Mouse (Mus musculus) liver, embryonic 15.5 days (tissue): ENCODE results near the gene Dpf2. TPM values are rescaled to one million over a fixed set of nuclear protein-coding genes. Genes with fewer than 3 reads are reported as not detected.

ENCODE experiments used
- ATAC-seq: fragments of 200-750 bp; cut with Nextera tagmentation; 2 replicates; pipeline ENCODE4 v1.8.0; 2017; ENCODE audit warnings: moderate number of reproducible peaks, mild to moderate bottlenecking, moderate library complexity; ENCODE audit not compliant: insufficient read depth
- H3K27ac ChIP-seq: fragments of 300-500 bp; sonication (generic); replicated peaks from 2 replicates; pipeline ENCODE4 v1.5.1; 2015; ENCODE audit warnings: mild to moderate bottlenecking, inconsistent platforms
- H3K27me3 ChIP-seq: fragments of 300-500 bp; sonication (generic); 2 replicates; pipeline ENCODE4 v1.6.1; 2015; ENCODE audit warnings: mild to moderate bottlenecking, inconsistent platforms
- H3K36me3 ChIP-seq: fragments of 300-500 bp; sonication (generic); replicated peaks from 2 replicates; pipeline ENCODE4 v1.6.1; 2015; ENCODE audit warnings: moderate library complexity, mild to moderate bottlenecking, inconsistent platforms
- H3K4me1 ChIP-seq: fragments of 300-500 bp; sonication (generic); replicated peaks from 2 replicates; pipeline ENCODE4 v1.6.1; 2015; ENCODE audit warnings: inconsistent platforms
- H3K4me2 ChIP-seq: fragments of 300-500 bp; sonication (generic); 2 replicates; pipeline ENCODE4 v1.6.1; 2015; ENCODE audit warnings: moderate library complexity, mild to moderate bottlenecking, inconsistent platforms
- H3K4me3 ChIP-seq: fragments of 300-500 bp; sonication (generic); replicated peaks from 2 replicates; pipeline ENCODE4 v1.5.1; 2015; ENCODE audit warnings: mild to moderate bottlenecking, inconsistent platforms
- H3K9ac ChIP-seq: fragments of 300-500 bp; sonication (generic); 2 replicates; pipeline ENCODE4 v1.6.1; 2015; ENCODE audit warnings: moderate library complexity, mild to moderate bottlenecking, inconsistent platforms
- H3K9me3 ChIP-seq: fragments of 300-500 bp; sonication (generic); replicated peaks from 2 replicates; pipeline ENCODE4 v1.6.1; 2016; ENCODE audit warnings: inconsistent platforms
- WGBS: fragments of 180-500 bp; shearing (Covaris S2); methylation state at CpG from one replicate; pipeline ENCODE4 v1.1.7; 2015; ENCODE audit warnings: mixed read lengths; ENCODE audit not compliant: insufficient replicate concordance; 5-methylcytosine and 5-hydroxymethylcytosine counted together
- polyA plus RNA-seq: library from polyadenylated mRNA; unstranded; fragments of >200 nt; fragmentation: Nextera tagmentation; extraction: Ambion mirVana; gene quantifications from 2 replicates; pipeline ENCODE4 v1.2.1, GENCODE M21; 2015

The Dpf2 gene
- polyA plus RNA-seq, 1 experiment from 2014 or later: 52.7 TPM

DNA sequence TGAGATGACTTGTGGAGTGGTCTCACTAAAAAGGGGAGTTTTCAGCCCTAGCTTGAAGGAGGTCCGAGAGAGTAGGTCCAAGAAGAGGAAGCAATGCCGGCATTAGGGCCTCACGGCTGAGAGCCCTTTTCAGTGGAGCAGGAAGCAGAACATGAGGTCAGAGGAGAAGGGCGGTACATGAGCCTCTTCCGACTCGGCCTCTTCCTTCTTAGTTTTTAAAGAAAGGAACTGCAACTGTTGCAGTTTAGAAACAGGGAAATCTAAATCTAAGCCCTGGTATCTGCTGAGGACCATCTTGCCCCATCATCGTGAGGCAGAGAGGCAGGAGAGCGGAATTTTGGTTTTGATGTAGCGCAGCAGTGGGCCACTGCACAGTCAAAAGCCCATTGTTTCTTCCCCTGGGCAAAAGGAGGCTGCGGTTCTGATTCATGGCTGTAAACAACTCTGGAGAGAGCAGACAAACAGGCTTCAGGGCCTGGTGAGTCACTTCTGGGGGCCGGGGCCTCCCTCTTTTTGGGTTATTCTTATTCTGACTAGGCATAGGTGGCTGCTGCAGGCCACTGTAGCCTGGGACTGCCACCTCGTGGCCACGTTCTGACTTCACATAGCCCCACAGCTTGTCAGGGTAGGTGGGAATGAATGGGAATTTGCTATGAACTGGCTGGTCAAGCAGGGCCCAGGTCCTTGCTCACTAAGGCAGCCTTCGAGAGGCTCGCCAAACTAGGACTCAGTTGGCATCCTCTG is 35.0 kb downstream of the Dpf2 start, which contains the start of gene Slc25a45:
Gene Slc25a45, plus strand, starts transcription at position 191 of the 744 bp plus-strand sequence.
- Histone ChIP-seq H3K27ac (peak within 1 kb of the TSS; percentile 74), H3K4me2 (peak within 1 kb of the TSS; percentile 48), H3K4me1 (peaks cover 84% of the 10 kb centered on the region), H3K9ac (peak within 1 kb of the TSS; percentile 43), H3K9me3 (no peaks in the 10 kb centered on the region), H3K36me3 (no peaks in the 10 kb centered on the region), H3K27me3 (no peaks in the 10 kb centered on the region), H3K4me3 (peak within 1 kb of the TSS; percentile 36)
- WGBS: 25% methylated on average over 15 of the region's 15 CpGs
- ATAC-seq: peak; percentile 53

DNA sequence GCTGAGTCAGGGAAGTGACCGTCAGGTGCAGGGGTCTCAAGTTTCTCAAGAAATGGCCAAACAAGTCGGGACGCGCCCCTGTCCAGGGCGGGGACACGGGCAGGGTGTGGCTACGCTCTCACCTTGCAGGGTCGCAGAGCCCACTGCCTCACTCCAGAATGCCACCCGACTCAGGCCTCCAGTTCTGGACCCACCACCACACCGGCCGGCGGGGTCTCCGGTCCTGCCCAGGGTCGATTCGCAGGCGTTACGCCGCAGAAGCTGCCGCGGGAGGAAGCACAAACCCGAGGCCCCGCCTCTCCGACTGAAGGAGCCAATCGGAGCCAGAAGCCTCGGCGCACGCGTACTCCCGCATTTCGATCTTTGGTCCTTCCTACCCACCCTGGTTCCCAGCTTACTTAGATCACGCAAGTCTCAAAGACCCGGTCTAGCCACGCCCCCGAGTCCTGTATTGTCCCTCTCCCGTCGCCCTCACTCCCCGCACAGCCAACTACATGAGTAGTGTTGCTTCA is 37.8 kb downstream of the Dpf2 start, which contains the start of gene Frmd8:
Gene Frmd8, minus strand, starts transcription at position 306 of the 512 bp plus-strand sequence.
- Histone ChIP-seq H3K9me3 (no peaks in the 10 kb centered on the region), H3K27me3 (no peaks in the 10 kb centered on the region), H3K27ac (peak within 1 kb of the TSS; percentile 78), H3K9ac (peak within 1 kb of the TSS; percentile 88), H3K36me3 (peaks cover 11% of the 10 kb centered on the region; the same call in 1 of the 2 replicates), H3K4me2 (peak within 1 kb of the TSS; percentile 92), H3K4me1 (peaks cover 85% of the 10 kb centered on the region), H3K4me3 (peak within 1 kb of the TSS; percentile 87)
- 0% methylated on average over 37 of the region's 37 CpGs for WGBS
- peak; percentile 68 for ATAC-seq

DNA sequence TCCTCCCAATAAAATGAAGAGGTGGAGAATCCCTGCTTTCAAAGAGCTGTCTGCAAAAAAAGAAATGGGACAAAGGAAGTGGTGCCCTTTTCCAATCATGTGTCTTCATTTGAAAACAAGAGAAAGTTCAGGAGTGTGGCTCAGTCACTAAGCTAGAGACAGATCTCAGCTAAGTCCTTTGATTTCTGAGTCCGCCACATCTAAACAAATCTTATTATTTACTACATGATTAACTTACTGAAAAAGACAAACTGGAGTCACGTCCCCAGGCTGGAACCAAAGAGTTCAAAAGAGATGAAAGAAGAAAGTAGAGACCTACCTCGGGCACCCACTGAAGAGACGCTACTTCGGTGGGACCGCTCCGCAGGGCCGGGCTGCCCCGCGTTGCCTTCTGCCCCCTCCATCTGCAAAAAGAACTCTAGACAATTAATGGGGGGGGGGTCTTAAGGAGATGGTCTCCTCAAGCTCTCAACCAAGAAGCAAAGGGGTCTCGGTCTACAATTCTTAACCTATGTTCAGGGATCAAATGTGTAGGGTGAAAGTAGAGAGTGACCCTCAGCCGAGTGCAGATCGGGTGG is 38.3 kb downstream of the Dpf2 start:
- H3K27me3 ChIP-seq: no peaks in the 10 kb centered on the region
- H3K9ac ChIP-seq: peak overlapping the region; percentile 88
- peak overlapping the region; percentile 92 for H3K4me2 ChIP-seq
- peaks cover 80% of the 10 kb centered on the region for H3K4me1 ChIP-seq
- 6% methylated on average over 13 of the region's 13 CpGs for WGBS
- H3K9me3 ChIP-seq: no peaks in the 10 kb centered on the region
- ATAC-seq: no peak
- peaks cover 16% of the 10 kb centered on the region for H3K36me3 ChIP-seq
- peak overlapping the region; percentile 78 for H3K27ac ChIP-seq
- H3K4me3 ChIP-seq: peak overlapping the region; percentile 87

DNA sequence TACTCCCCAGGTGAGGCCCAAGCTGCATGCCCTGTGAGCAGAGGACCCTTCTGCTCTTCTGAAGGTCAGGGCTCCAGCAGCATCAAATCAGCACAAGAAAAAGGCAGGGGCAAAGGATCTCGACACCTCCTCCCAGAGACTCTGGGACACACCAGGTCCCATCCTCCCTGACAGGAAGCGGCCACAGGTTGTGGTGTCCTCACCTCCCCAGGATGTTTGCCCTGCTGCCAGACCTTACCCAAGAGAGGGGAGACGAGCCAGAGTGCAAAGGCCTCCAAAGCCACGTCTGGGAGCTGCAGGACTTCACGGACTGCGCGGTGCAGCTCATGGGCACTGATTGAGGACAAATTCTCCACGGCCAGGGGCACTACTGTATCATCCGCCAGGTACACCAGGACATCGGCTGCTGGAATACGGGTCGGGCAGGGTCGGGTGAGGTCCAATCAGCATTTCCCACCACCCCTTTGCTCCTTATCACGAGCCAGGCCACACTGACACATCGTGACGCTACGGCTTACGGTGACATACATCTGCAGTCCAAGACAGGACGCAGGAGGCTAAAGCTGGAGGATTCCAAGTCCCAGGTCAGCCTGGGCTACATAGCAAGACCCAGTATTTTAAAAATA is 39.8 kb downstream of the Dpf2 start:
- H3K4me2 ChIP-seq: peak overlapping the region; percentile 92

DNA sequence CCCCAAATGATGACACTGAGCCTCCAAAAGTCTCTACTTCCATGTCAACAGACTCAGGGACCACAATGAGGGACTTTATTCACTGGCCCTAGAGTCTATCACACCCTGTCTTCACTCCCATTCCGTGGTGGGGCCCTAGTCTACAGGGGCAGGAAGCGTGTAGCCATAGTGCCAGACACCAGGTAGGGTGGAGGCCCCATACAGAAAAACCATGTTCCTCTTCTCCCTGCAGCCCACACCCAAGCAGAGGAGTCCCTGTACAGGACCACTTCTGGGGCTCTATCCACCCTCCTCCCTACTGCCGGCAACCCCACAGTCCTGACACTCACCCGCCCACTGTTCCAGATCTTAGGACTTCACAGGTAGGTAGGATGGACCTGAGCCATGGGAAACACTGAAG is 40.3 kb downstream of the Dpf2 start:
- 0 out of 2 replicates have a peak overlapping the region, but pooled peaks have one; percentile 14 for H3K4me3 ChIP-seq
- peak overlapping the region; percentile 92 for H3K4me2 ChIP-seq
- H3K4me1 ChIP-seq: peaks cover 61% of the 10 kb centered on the region
- H3K27me3 ChIP-seq: no peaks in the 10 kb centered on the region
- 49% methylated on average over 4 of the region's 4 CpGs for WGBS
- no peaks in the 10 kb centered on the region for H3K9me3 ChIP-seq
- H3K9ac ChIP-seq: no peak overlapping the region
- 0 out of 2 replicates have a peak overlapping the region, but pooled peaks have one; percentile 33 for H3K27ac ChIP-seq
- peaks cover 32% of the 10 kb centered on the region for H3K36me3 ChIP-seq
- ATAC-seq: no peak

More for the DNA sequence above, 39.8 kb downstream of the Dpf2 start:
- Histone ChIP-seq H3K27me3 (no peaks in the 10 kb centered on the region), H3K27ac (0 out of 2 replicates have a peak overlapping the region, but pooled peaks have one; percentile 33), H3K4me1 (peaks cover 66% of the 10 kb centered on the region), H3K9ac (peak overlapping the region; percentile 3; the same call in 1 of the 2 replicates), H3K4me3 (0 out of 2 replicates have a peak overlapping the region, but pooled peaks have one; percentile 14), H3K36me3 (peaks cover 31% of the 10 kb centered on the region), H3K9me3 (no peaks in the 10 kb centered on the region)
- no peak for ATAC-seq
- 42% methylated on average over 19 of the region's 19 CpGs for WGBS

DNA sequence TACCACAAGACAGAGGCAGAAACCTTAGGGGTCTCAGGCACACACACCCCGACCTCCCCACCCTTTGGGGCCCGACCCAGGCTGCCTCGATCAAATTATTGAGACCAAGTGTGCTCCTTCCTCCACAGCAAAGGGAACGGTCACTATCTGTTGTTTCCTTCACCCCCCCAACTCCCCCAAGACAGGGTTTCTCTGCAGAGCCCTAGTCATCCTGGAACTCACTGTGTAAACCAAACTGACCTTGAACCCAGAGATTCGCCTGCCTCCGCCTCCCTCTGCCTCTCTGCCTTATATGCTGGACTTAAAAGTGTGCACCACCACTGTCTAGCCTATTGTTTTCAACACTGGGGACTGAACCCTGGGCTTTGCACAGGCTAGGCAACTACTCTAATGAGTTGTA is 41.1 kb downstream of the Dpf2 start:
- Histone ChIP-seq H3K9me3 (no peaks in the 10 kb centered on the region), H3K27ac (peak overlapping the region; percentile 48), H3K4me3 (no peak overlapping the region), H3K9ac (no peak overlapping the region), H3K36me3 (peaks cover 38% of the 10 kb centered on the region), H3K27me3 (no peaks in the 10 kb centered on the region), H3K4me1 (peaks cover 54% of the 10 kb centered on the region), H3K4me2 (peak overlapping the region; percentile 92)
- WGBS: 35% methylated on average over 6 of the region's 6 CpGs
- ATAC-seq: no peak

DNA sequence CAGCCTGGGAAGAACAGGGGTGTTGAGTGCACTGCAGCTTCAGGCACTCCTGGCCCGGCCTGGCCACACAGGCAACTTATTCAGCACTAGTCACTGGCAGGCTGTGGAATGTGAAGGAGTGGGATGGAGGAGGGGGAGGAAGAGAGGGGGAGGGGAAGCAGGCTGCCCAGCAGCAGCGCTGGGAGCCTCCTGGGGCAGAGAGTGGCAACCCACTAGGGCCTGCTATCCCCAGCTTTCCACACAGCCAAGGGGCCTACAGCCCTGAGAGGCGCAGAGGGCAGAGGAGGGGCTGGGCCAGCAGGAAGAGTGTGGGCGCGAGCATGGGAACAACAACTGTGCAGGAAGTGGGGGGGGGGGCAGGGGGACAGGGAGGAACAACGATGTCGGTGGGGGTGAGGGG is 41.5 kb downstream of the Dpf2 start:
- Histone ChIP-seq H3K4me1 (peaks cover 54% of the 10 kb centered on the region), H3K36me3 (peaks cover 38% of the 10 kb centered on the region), H3K4me3 (no peak overlapping the region), H3K4me2 (peak overlapping the region; percentile 92), H3K9me3 (no peaks in the 10 kb centered on the region), H3K9ac (no peak overlapping the region), H3K27me3 (no peaks in the 10 kb centered on the region), H3K27ac (peak overlapping the region; percentile 48)
- 23% methylated on average over 7 of the region's 7 CpGs for WGBS
- ATAC-seq: 0 out of 2 replicates have a peak, but pooled peaks have one; percentile 14

DNA sequence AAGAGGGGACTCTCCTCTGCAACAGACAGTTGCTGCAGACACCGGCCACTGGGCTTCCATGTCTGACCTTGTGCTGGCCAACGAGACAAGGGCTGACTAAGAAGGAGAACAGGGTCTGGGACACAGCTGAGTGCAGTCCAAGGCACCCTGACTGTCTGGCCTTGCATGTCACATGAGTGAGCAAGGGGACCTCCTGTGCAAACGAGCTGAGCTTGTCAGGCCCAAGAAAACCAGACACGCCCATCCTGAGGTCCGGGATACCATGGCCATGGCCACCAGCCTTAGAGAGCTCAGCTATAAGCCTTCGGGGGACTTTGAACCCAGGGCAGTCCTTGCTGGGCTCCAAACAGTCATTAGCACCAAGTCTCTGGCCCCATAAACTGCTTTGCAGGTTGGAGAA is 44.7 kb downstream of the Dpf2 start:
- no peak for ATAC-seq
- Histone ChIP-seq H3K27me3 (no peaks in the 10 kb centered on the region; the same call in 1 of the 2 replicates), H3K4me1 (peaks cover 25% of the 10 kb centered on the region), H3K9ac (no peak overlapping the region), H3K9me3 (no peaks in the 10 kb centered on the region), H3K36me3 (peaks cover 67% of the 10 kb centered on the region), H3K27ac (no peak overlapping the region), H3K4me3 (no peak overlapping the region), H3K4me2 (no peak overlapping the region)
- WGBS: 68% methylated on average over 6 of the region's 6 CpGs

DNA sequence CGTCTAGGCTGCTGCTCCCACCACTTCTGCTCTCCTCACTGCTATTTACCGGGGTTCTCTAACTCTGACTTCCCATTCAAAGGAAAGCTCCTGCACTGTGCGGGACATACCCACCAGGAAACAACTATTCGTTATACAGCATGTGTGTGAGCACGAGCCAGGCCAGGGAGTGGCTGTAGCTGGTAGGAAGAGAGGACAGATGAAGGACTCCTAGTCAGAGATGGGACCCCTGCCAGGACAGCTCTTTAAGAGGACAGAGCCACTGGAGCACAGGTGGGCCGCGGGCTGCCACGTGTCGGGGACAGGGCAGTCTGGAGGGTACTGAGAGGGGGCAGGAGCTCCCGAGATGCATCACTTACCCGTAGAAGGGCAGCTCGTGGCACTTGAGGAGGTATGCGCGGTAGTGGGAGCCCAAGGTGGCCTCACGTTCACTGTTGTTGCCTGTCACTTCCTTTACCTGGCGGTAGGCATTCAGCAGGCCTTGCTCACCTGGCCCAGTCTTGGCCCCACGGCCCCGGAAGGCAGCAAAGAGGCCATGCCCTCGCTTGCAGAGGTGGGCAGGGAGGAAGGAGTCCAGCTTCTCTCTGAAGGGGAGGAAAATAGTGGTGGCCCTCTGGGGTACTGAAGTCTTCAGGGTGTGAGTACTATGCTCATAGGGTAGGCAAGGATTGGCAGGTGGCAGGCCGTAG is 48.0 kb downstream of the Dpf2 start:
- H3K4me3 ChIP-seq: no peak overlapping the region
- 0 out of 2 replicates have a peak, but pooled peaks have one; percentile 25 for ATAC-seq
- H3K9ac ChIP-seq: no peak overlapping the region
- H3K27me3 ChIP-seq: no peaks in the 10 kb centered on the region; the same call in 1 of the 2 replicates
- no peaks in the 10 kb centered on the region for H3K4me1 ChIP-seq
- H3K9me3 ChIP-seq: no peaks in the 10 kb centered on the region
- peaks cover 87% of the 10 kb centered on the region for H3K36me3 ChIP-seq
- WGBS: 86% methylated on average over 20 of the region's 20 CpGs
- no peak overlapping the region for H3K27ac ChIP-seq
- H3K4me2 ChIP-seq: no peak overlapping the region

DNA sequence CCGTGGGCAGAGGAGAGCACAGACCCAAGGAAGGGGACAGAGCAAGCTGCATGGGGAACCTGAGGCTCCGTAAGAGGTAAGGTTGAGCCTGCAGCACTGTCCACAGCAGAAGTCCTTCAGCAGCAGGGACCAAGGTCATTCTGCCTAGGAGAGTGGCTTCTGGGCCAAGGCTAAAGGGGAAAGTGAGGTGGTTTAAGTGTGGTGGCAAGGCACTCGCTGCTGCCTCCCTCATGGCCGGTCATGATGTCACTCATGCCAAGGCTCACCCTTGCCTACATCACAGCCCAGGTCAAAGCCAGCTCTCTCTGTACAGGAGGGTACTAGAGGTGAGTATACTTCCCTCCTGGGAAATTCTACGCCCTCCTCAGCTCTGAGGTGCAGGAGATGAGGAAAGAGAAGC is 49.0 kb downstream of the Dpf2 start:
- Histone ChIP-seq H3K4me3 (no peak overlapping the region), H3K9ac (no peak overlapping the region), H3K4me2 (no peak overlapping the region), H3K27ac (no peak overlapping the region), H3K9me3 (no peaks in the 10 kb centered on the region), H3K27me3 (no peaks in the 10 kb centered on the region; the same call in 1 of the 2 replicates), H3K4me1 (no peaks in the 10 kb centered on the region), H3K36me3 (peaks cover 87% of the 10 kb centered on the region)
- no peak for ATAC-seq
- 83% methylated on average over 5 of the region's 5 CpGs for WGBS
